Mouse (Mus musculus): ENCODE measurements around the gene Col25a1. TPM values are rescaled to one million over a fixed set of nuclear protein-coding genes. Genes with fewer than 3 reads are reported as not detected.

The Col25a1 gene
- 10 to 100 TPM; 22.5 to 26.5 TPM for total RNA-seq (2021)

DNA sequence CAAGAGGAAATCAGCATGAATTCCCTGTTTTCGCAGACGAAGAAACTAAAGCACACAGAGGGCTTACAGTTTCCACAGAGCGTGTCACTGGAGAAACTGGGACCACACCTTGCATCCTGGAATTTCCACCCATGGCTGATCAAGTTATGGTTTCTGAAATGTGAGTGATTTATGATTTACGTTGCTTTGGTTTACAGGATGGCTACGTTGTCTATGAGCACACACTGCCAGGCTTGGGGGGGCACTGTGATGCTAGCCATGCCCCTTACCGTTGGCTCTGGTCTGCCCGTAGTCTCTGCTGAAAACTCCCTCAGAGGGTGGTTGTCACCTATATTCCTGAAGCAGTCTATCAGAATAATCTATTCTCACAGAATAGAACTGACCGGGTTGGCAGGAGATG is at the start of gene Col25a1:
Gene Col25a1 (plus strand): TSS at position 301 of the 400 bp plus-strand sequence.
- intact Hi-C loops (cut with DNase I), result no loop called here
- no peak for DNase-seq (ENCODE audit: extremely low spot score in 1 of 2, low spot score in 2 of 2)

DNA sequence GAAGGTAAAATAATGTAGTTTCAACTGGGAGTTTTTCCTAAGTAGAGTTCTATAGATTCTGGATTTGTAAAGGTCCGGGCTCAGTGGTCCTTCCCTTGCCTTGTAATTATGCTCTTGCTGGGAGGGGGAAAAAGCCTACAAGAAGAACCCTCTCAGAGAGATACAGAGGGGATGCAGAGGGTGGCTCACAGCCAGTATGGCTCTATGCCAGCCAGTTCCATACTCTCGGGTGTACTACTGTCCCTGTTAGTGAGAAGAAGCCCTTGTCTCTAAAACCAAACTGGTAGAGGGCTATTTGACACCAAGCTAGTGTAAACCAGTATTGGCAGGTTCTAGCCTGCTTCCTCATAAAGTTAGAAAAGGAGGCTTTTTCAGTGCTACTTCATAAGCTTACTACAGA is 48.0 kb upstream of the Col25a1 start:
- DNase-seq (ENCODE audit: extremely low spot score in 1 of 2, low spot score in 2 of 2), result no peak
- intact Hi-C loops (cut with DNase I), result no loop called here

DNA sequence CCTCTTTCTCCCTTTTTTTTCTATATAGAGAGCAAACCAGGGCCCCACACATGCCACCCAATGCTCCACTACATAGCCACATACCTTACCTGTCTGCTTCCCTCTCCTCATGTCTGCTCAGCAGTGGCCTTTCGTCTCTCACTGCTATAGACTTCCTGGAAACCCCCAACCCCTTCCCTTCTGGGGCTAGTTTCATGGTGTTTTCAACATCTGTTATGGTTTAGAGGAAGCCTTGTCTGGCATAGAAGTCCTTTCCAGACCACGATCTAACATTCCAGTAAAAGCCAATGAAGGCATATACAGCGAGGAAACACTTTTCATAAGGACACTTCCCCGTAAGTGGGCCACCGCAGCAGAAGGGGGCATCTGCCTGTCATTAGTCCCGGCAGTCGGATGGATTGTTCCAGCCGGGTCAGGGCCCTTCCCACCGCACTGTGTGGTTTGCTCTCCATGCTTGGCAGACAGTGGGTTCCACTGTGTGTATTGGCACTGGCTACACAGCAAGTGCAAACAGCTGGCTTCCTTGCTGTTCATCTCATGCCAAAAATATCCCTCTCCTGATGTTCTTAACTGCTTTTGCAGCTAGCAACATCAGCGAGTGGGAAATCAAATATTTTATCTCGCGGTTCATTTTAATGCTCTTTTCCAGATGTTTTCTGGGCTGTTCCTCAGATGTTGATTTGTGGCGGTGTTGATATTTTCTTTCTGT is 44.8 kb upstream of the Col25a1 start:
- intact Hi-C loops (cut with DNase I), result no loop called here
- DNase-seq (ENCODE audit: extremely low spot score in 1 of 2, low spot score in 2 of 2), result peak in 1 of 2 experiments; percentile 67

- DNase-seq (ENCODE audit: extremely low spot score in 1 of 2, low spot score in 2 of 2), result no peak
- intact Hi-C loops (cut with DNase I), result no loop called here
These were observed 43.8 kb upstream of the Col25a1 start for GRCm38 (mm10) chr3:130087466-130087865.

DNA sequence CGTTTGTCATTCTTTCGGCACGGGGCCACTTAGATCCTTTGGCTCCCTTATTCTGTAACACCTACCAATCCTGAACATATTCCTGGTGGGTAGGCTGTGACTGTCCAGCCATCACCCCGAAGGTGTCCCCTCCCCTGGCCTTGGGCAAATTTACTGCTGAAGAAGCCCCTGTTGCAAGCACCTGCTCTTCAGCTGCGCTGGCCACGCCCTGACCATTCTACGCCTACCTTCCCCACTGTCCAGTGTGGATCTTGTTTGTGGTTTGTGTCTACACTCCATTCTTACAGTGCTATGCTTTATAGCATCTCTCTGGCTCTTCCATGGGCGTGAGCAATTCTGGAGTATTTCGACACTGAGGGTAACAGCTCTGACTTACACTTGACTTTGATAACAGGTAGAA is 42.6 kb upstream of the Col25a1 start:
- no peak for DNase-seq (ENCODE audit: extremely low spot score in 1 of 2, low spot score in 2 of 2)
- intact Hi-C loops (cut with DNase I), result no loop called here

DNA sequence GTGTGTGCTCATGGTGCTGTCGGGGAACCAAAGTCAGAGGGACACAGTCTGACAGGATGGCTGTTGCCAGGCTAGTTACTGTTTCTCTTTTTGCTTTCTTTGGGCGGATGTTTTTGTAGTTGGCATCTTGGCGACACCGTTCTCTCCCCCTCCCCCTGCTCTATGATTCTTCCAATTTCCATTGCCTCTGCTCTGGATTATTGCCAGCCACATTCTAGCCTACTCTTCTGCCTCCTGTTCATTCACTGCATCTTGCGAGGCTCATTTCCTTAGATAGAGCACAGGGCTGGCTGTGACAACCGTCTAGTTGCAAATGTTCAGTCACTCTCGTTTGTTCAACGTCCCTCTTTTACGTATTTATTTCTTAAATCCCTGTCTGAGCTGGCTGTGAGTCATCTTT is 40.8 kb upstream of the Col25a1 start:
- intact Hi-C loops (cut with DNase I), result no loop called here
- DNase-seq (ENCODE audit: extremely low spot score in 1 of 2, low spot score in 2 of 2), result no peak

GRCm38 (mm10) chr3:130094125-130094704 is 37.1 kb upstream of the Col25a1 start:
- intact Hi-C loops (cut with DNase I), result loop anchor here (2.0 kb wide), 2 partner anchors 483 to 595 kb away; no protein-coding TSS in a partner anchor
- no peak for DNase-seq (ENCODE audit: extremely low spot score in 1 of 2, low spot score in 2 of 2)

GRCm38 (mm10) chr3:130095160-130095781 is 36.0 kb upstream of the Col25a1 start:
- peak; percentile 37 to 45 for DNase-seq (ENCODE audit: extremely low spot score in 1 of 2, low spot score in 2 of 2)
- intact Hi-C loops (cut with DNase I), result loop anchor here (2.0 to 5.0 kb wide), 3 partner anchors 87 to 594 kb away; no protein-coding TSS in a partner anchor

DNA sequence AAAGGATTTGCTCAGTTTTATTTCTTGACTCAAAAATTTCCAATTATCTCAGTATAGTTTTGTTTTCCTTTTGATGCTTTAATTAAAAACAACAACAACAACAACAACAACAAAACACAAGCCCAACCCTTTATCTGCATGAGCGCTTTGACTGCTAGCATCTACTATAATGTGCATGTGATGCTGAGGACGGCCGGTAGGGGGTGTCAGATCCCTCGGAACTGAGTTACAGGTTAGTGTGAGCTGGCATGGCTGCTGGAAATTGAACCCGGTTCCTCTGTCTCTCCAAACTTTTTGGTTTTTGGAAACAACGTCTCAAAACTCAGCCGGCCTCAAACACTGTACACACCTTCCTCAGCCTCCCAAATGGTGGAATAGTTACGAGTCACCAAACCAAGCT is 27.8 kb upstream of the Col25a1 start:
- intact Hi-C loops (cut with DNase I), result no loop called here
- DNase-seq (ENCODE audit: extremely low spot score in 1 of 2, low spot score in 2 of 2), result no peak

DNA sequence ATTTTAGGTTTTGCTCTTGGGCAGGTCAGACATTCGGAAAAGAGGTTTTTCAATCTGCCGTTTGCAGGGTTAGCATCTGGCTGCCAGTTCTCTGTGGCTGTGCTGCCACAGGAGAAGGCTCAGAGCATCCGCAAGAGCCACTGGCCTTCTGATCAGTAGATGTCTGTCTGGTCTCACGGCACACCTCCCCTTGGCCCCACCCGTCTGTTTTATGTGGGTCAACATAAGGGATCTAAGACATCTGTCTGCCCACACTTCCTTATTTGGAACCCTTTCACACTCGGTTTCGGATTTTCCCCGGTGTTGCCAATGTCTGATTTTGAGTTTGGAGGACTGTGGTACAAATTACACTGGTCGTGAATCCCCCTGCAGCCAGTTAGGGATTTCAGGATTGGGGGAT is 26.8 kb upstream of the Col25a1 start:
- intact Hi-C loops (cut with DNase I), result no loop called here

GRCm38 (mm10) chr3:130116886-130117285 is 14.4 kb upstream of the Col25a1 start:
- no peak for DNase-seq (ENCODE audit: extremely low spot score in 1 of 2, low spot score in 2 of 2)
- intact Hi-C loops (cut with DNase I), result no loop called here

More for the DNA sequence above, 26.8 kb upstream of the Col25a1 start:
- no peak for DNase-seq (ENCODE audit: extremely low spot score in 1 of 2, low spot score in 2 of 2)

DNA sequence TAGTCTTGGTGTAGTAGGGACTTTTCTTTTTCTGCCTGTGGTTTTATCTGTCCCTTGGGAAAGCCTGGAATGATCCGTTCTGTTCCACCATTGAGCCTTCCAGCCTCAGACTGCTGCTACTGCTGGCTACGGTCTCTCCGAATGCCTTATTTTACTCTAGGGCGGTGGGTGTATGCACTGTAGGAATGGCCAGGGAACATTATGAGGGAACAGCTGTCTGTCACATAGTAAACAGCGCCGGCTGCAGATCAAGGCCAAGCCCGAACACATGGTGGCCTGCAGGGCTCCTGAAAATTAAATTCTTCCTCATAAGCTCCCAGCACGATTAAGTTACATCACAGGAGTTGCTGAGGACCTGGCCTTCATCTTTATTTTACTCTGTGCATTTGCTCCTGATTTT is 3.5 kb upstream of the Col25a1 start:
- DNase-seq (ENCODE audit: extremely low spot score in 1 of 2, low spot score in 2 of 2), result no peak
- intact Hi-C loops (cut with DNase I), result no loop called here

DNA sequence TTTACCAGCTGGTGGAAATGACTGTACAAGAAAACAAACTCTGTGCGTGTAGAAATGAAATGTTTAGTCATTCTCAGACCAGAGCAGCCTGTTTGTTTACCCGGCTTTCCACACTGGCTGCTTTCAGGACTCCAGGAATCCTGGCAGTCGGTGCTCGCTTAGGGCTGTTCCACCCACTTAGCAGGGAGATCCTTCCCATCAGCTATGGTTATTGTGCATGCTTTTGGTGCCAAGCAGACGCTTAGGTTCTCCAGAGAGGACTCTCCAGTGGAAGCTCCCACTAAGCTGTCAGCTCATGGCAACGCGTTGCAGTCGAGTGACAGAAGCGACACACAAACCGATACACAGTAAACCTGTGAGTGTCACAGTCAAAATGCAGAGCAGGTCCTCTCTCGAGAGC is 2.7 kb upstream of the Col25a1 start:
- intact Hi-C loops (cut with DNase I), result no loop called here
- peak; percentile 34 for DNase-seq (ENCODE audit: extremely low spot score in 1 of 2, low spot score in 2 of 2)

GRCm38 (mm10) chr3:130129635-130130206 is 1.6 kb upstream of the Col25a1 start:
- DNase-seq (ENCODE audit: extremely low spot score in 1 of 2, low spot score in 2 of 2), result no peak
- intact Hi-C loops (cut with DNase I), result no loop called here

- DNase-seq (ENCODE audit: extremely low spot score in 1 of 2, low spot score in 2 of 2), result no peak
- intact Hi-C loops (cut with DNase I), result no loop called here
These were observed 5.9 kb downstream of the Col25a1 start for GRCm38 (mm10) chr3:130137204-130137603.

GRCm38 (mm10) chr3:130137640-130138039 is 6.3 kb downstream of the Col25a1 start:
- DNase-seq (ENCODE audit: extremely low spot score in 1 of 2, low spot score in 2 of 2), result no peak
- intact Hi-C loops (cut with DNase I), result no loop called here

DNA sequence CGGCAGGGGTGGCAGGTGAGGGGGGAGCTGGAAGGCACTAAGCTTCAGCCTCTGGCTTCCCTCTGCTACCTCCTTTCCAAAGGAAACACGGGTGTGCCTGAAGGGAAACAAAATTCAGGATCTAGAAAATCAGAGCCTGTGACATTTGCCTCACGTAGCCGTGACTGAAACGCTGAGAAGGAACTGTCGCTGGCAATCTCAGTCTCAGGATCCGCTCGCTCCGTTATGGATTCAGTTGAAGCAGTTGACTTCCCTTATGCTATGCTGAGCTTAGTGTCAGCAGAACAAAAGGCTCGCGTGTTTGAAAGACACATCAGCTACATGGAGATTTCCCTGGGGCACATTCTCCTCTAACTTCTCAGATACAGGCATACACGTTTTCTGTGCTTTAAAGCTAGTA is 14.6 kb downstream of the Col25a1 start:
- no peak for DNase-seq (ENCODE audit: extremely low spot score in 1 of 2, low spot score in 2 of 2)
- intact Hi-C loops (cut with DNase I), result no loop called here

DNA sequence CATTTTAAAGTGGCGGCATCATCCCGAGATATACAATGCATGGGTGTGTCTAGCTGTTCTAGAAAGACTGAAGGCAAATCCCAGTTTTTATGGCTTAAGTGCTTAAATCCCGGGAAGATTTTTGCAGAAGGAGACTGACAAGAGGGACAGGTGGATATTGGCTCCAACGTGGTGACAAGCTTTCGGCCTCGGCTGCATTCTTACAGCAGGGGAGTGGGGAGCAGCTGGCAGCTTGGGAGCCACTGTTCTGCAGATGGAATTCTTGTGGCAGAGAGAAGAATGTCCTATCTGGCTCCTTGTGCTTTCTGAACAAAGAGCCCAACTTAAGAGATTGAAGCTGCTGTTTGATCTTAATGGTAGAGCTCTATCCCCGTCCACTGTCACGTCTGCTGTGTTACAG is 16.5 kb downstream of the Col25a1 start:
- intact Hi-C loops (cut with DNase I), result no loop called here
- DNase-seq (ENCODE audit: extremely low spot score in 1 of 2, low spot score in 2 of 2), result no peak

DNA sequence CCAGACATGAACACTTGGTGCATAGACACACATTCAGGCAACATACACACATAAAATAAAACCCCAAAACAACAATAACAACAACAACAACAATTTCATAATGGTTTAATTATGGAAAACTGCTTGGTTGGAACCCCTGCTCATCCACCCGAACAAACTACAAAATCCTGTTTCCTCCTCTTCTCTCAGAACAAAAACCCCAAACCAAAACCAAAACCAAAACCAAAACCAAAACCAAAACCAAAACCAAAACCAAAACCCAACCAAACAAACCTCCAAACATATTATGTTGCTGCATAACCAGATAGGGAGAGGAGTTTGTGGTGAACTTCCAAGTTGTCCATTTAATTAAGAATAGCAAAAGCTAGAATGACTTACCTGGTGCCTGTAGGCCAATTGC is 17.9 kb downstream of the Col25a1 start:
- no peak for DNase-seq (ENCODE audit: extremely low spot score in 1 of 2, low spot score in 2 of 2)
- intact Hi-C loops (cut with DNase I), result no loop called here

DNA sequence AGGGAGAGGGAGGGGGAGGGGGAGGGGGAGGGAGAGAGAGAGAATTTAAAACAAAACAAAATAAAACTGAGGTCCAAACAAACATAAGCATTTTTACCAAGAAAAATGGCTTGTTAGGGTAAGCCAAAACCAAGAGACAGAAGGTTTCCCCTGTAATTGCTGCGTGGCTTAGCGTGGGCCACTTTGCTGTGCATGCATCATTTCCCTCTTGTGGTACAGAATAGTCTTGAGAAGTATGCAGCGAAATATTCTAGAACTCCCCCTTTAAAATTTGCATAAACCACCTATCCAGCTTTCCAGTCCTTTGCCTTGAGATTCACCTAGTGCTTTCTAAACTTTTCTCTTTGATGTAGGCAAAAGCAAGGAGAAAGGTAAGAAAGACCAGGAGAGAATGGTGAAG is 21.8 kb downstream of the Col25a1 start:
- DNase-seq (ENCODE audit: extremely low spot score in 1 of 2, low spot score in 2 of 2), result no peak
- intact Hi-C loops (cut with DNase I), result no loop called here
